ENCODE assay signal across 1 mouse cellular context in the genomic region with DNA sequence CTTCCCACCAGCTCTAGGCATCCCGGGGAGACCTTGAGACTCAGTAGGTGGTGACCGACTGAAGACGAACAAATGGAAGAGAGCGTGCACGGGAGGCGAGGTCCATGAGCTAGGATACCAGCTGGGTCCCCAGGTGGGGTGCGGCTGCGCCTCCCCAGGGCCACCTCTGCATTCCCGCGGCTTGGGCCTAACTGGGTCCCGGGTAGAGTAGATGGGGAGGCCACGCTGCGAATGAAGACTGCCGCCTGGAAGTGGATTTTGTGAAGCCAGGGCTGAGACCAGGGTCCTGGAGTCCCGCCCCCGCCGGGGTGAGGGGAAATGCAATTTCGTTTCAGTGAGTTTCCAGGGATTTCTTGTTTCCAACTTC.
TF ChIP-seq lines count a peak whose summit lies in the region.

No protein-coding gene starts in this region.

TF ChIP-seq in ES-E14, 5 proteins besides CTCF, POLR2A, EP300 and RAD21 (continued from another document):
- TF ChIP-seq ZC3H11A (IDR thresholded peaks at IDR 0.05; ENCODE audit: borderline replicate concordance, low read depth, low read length) (no peak), ZNF384 (IDR thresholded peaks at IDR 0.05; ENCODE audit: low read depth, low read length) (no peak)
